Comparison of ENCODE assay signal across 17 mouse cellular contexts in genomic region chr5:65250185-65250855, GRCm38 (mm10). TPM values are rescaled to one million over a fixed set of nuclear protein-coding genes. Genes with fewer than 3 reads are reported as not detected.
DNase-seq lines count a peak whose midpoint lies in the region; ATAC-seq lines count a peak whose summit lies in the region.
"Had no signal": no experiment of that assay in that cellular context is flagged by ENCODE, and none has a peak within 500 bp of the region (broad histone marks: within the 10 kb centered on the region; RNA-seq: fewer than 3 reads in every experiment).

No protein-coding gene starts in this region.

- 66% methylated on average over 7 of the region's 7 CpGs for WGBS in hindbrain, embryonic 12.5 days
- 59% methylated on average over 7 of the region's 7 CpGs for WGBS in hindbrain, embryonic 13.5 days
- WGBS in midbrain, embryonic 10.5 days = 71% methylated on average over 7 of the region's 7 CpGs
- WGBS in midbrain, embryonic 14.5 days = 58% methylated on average over 7 of the region's 7 CpGs

- no peak overlapping the region for H3K4me3 ChIP-seq in hindbrain, embryonic 12.5 days
- no peak overlapping the region for H3K4me3 ChIP-seq in hindbrain, embryonic 13.5 days
- no peak overlapping the region for H3K4me3 ChIP-seq in midbrain, embryonic 10.5 days
- no peak overlapping the region for H3K4me3 ChIP-seq in midbrain, embryonic 14.5 days (replicated peaks; ENCODE audit: low read depth, low read length)
- H3K4me3 ChIP-seq: embryonic facial prominence, embryonic 10.5 days; forebrain, embryonic 15.5 days; heart, embryonic 10.5 days; neural tube, embryonic 12.5 days had no signal

- no peaks in the 10 kb centered on the region for H3K4me1 ChIP-seq in hindbrain, embryonic 12.5 days
- no peaks in the 10 kb centered on the region for H3K4me1 ChIP-seq in hindbrain, embryonic 13.5 days (replicated peaks)
- H3K4me1 ChIP-seq in midbrain, embryonic 10.5 days = peaks cover 6% of the 10 kb centered on the region
- H3K4me1 ChIP-seq in midbrain, embryonic 14.5 days (ENCODE audit: control insufficient read depth, insufficient read depth, low read length) = no peaks in the 10 kb centered on the region
- H3K4me1 ChIP-seq: embryonic facial prominence, embryonic 10.5 days; forebrain, embryonic 15.5 days; neural tube, embryonic 12.5 days had no signal

- no peak overlapping the region for H3K4me2 ChIP-seq in hindbrain, embryonic 12.5 days (replicated peaks)
- no peak overlapping the region for H3K4me2 ChIP-seq in hindbrain, embryonic 13.5 days
- H3K4me2 ChIP-seq in midbrain, embryonic 14.5 days (ENCODE audit: low read length) = no peak overlapping the region
- H3K4me2 ChIP-seq: forebrain, embryonic 15.5 days; neural tube, embryonic 12.5 days had no signal

- ATAC-seq in hindbrain, embryonic 12.5 days (ENCODE audit: low FRiP score) = no peak
- ATAC-seq in hindbrain, embryonic 13.5 days (ENCODE audit: low FRiP score) = no peak
- ATAC-seq in midbrain, embryonic 14.5 days (ENCODE audit: low FRiP score, low TSS enrichment) = no peak
- ATAC-seq: forebrain, embryonic 15.5 days had no signal

- H3K27me3 ChIP-seq in hindbrain, embryonic 12.5 days = no peaks in the 10 kb centered on the region
- no peaks in the 10 kb centered on the region for H3K27me3 ChIP-seq in hindbrain, embryonic 13.5 days
- no peaks in the 10 kb centered on the region for H3K27me3 ChIP-seq in midbrain, embryonic 10.5 days (ENCODE audit: low read depth, poor library complexity, severe bottlenecking)
- H3K27me3 ChIP-seq in midbrain, embryonic 14.5 days (ENCODE audit: control insufficient read depth, insufficient read depth, low read length) = no peaks in the 10 kb centered on the region
- H3K27me3 ChIP-seq: forebrain, embryonic 15.5 days; neural tube, embryonic 12.5 days had no signal

- no peak overlapping the region for H3K9ac ChIP-seq in hindbrain, embryonic 12.5 days
- H3K9ac ChIP-seq in hindbrain, embryonic 13.5 days = no peak overlapping the region
- H3K9ac ChIP-seq in midbrain, embryonic 14.5 days (replicated peaks; ENCODE audit: low read length) = no peak overlapping the region
- H3K9ac ChIP-seq: forebrain, embryonic 15.5 days; neural tube, embryonic 12.5 days had no signal

- H3K27ac ChIP-seq in hindbrain, embryonic 12.5 days = peak overlapping the region; percentile 30; the same call in 1 of the 2 replicates
- no peak overlapping the region for H3K27ac ChIP-seq in hindbrain, embryonic 13.5 days
- H3K27ac ChIP-seq in midbrain, embryonic 10.5 days (replicated peaks) = peak overlapping the region; percentile 66
- no peak overlapping the region for H3K27ac ChIP-seq in midbrain, embryonic 14.5 days (replicated peaks; ENCODE audit: low read depth, low read length)
- H3K27ac ChIP-seq: embryonic facial prominence, embryonic 10.5 days; forebrain, embryonic 15.5 days; heart, embryonic 10.5 days; neural tube, embryonic 12.5 days had no signal

- peak; percentile 15 for DNase-seq in midbrain, embryonic 10.5 days (ENCODE audit: low spot score)
- no peak for DNase-seq in midbrain, embryonic 14.5 days
- peak; percentile 82 for DNase-seq in ZHBTc4 (ENCODE audit: low read depth, low spot score)
- peak; percentile 31 for DNase-seq in retina, embryonic 14.5 days (ENCODE audit: low spot score)
- DNase-seq in heart, postnatal 4 days = no peak
- no peak for DNase-seq in kidney, adult 11 months
- DNase-seq: cerebellum, adult 11 months; cerebellum, postnatal 25 days; heart, postnatal 10 days; kidney, postnatal 4 days; right cerebral cortex, postnatal 25 days had no signal

- H3K36me3 ChIP-seq in hindbrain, embryonic 12.5 days = peaks cover 59% of the 10 kb centered on the region
- H3K36me3 ChIP-seq in hindbrain, embryonic 13.5 days = peaks cover 54% of the 10 kb centered on the region
- peaks cover 58% of the 10 kb centered on the region for H3K36me3 ChIP-seq in midbrain, embryonic 10.5 days
- peaks cover 10% of the 10 kb centered on the region for H3K36me3 ChIP-seq in midbrain, embryonic 14.5 days (ENCODE audit: control insufficient read depth, insufficient read depth, low read length)

- H3K9me3 ChIP-seq in hindbrain, embryonic 12.5 days (replicated peaks) = no peaks in the 10 kb centered on the region
- no peaks in the 10 kb centered on the region for H3K9me3 ChIP-seq in hindbrain, embryonic 13.5 days
- H3K9me3 ChIP-seq in midbrain, embryonic 10.5 days (replicated peaks) = no peaks in the 10 kb centered on the region
- no peaks in the 10 kb centered on the region for H3K9me3 ChIP-seq in midbrain, embryonic 14.5 days (ENCODE audit: control insufficient read depth, low read length)
- H3K9me3 ChIP-seq: embryonic facial prominence, embryonic 10.5 days; forebrain, embryonic 15.5 days; heart, embryonic 10.5 days; neural tube, embryonic 12.5 days had no signal

RNA-seq across cellular contexts. Expression of gene Wdr19, which starts 50.8 kb away (rescaled TPM):
- 16.4 and 18.7 TPM in 2 replicates for polyA plus RNA-seq in hindbrain, embryonic 12.5 days (2016; fragmentation: Nextera tagmentation; extraction: Ambion mirVana)
- 12.2 and 12.3 TPM in 2 replicates for polyA plus RNA-seq in hindbrain, embryonic 13.5 days (2015; fragmentation: Nextera tagmentation; extraction: Ambion mirVana)
- polyA plus RNA-seq in midbrain, embryonic 10.5 days (2016; fragmentation: Nextera tagmentation; extraction: Ambion mirVana) = 12.4 and 12.7 TPM in 2 replicates
- 11.3 and 18.3 TPM in 2 replicates for polyA plus RNA-seq in midbrain, embryonic 14.5 days (2014; fragmentation: Nextera tagmentation; extraction: Ambion mirVana)
- total RNA-seq in heart, postnatal 4 days (2021) = 1 to 10 TPM; 3.4 to 4.8 TPM

Comparison
In these comparisons a context has a peak if more than half of its experiments do, and no peak if none do; other contexts are left out.
1. H3K27ac ChIP-seq: peak in hindbrain, embryonic 12.5 days (single experiment) and midbrain, embryonic 10.5 days (single experiment); none in hindbrain, embryonic 13.5 days (single experiment) and midbrain, embryonic 14.5 days (single experiment).
2. DNase-seq: peak in midbrain, embryonic 10.5 days (single experiment), ZHBTc4 (single experiment) and retina, embryonic 14.5 days (single experiment); none in midbrain, embryonic 14.5 days (single experiment), heart, postnatal 4 days (single experiment) and kidney, adult 11 months (single experiment).